Mouse (Mus musculus): ENCODE data around the gene Eif4a1.

- TF ChIP-seq POLR2A (IDR thresholded peaks at IDR 0.05; ENCODE audit: control insufficient read depth, extremely low read depth, insufficient read depth, low read length, poor library complexity) (no peak), CTCF (IDR thresholded peaks at IDR 0.05; ENCODE audit: borderline replicate concordance, control insufficient read depth, extremely low read depth, insufficient read depth, low read length, poor library complexity) (no peak)
These were observed 35.2 kb upstream of the Eif4a1 start for GRCm38 (mm10) chr11:69707480-69707847.

All from thymus, adult 2 months (tissue).